Mouse (Mus musculus): ENCODE results near the gene Cryba4.

- TF ChIP-seq POLR2A (IDR thresholded peaks at IDR 0.05; ENCODE audit: insufficient read depth, low read depth, low read length) (no peak), CTCF (IDR thresholded peaks at IDR 0.05) (no peak)
Measured at GRCm38 (mm10) chr5:112219398-112219797, 32.9 kb downstream of the Cryba4 start.

Measured in heart, adult 2 months (tissue).